Mouse (Mus musculus): ENCODE data around the gene Sowahb.

Sowahb gene

DNA sequence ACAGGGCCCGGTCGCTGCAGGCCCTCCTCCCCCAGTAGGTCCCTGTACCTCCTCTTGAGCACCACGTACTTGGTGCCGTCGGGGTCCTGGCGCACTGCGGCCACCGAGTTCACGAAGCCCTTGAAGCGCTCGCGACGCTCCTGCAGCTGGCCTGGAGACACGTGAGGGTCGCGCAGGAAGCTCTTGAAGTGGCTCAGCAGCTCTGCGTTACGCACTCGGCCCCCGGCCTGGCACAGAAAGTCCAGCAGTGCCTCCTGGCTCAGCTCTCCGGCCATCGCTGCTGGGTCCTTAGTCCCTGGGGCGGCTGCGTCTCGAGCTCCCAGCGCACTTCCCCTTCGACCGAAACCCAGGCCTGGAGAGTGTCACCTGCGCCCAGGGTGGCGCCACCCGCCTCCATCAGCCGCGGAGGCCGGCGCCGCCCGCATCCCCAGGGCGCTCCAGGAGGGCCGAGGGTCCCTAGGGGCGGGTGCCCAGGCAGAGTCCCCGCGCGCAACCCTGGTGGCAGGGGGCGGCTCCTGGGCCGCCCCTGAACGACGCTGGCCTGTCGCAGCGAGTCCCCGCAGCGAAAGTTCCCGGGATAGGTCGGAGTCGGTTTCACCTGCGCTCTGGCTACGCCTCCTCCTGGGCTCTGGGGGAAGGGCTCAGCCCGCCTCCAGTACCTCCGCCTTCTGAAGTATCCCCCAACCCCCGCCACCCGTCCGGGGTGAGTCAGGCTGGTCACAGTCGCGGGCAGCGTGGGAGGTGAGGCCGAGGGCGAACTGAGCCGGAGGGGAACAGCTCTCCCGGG lies at the start of gene Sowahb:
Gene Sowahb, minus strand, starts transcription at position 439 of the 787 bp plus-strand sequence.
- DNase-seq: peak; percentile 76 to 88

- peak; percentile 61 to 74 for DNase-seq
These were observed 49.1 kb upstream of the Sowahb start for GRCm38 (mm10) chr5:93093638-93094527.

DNA sequence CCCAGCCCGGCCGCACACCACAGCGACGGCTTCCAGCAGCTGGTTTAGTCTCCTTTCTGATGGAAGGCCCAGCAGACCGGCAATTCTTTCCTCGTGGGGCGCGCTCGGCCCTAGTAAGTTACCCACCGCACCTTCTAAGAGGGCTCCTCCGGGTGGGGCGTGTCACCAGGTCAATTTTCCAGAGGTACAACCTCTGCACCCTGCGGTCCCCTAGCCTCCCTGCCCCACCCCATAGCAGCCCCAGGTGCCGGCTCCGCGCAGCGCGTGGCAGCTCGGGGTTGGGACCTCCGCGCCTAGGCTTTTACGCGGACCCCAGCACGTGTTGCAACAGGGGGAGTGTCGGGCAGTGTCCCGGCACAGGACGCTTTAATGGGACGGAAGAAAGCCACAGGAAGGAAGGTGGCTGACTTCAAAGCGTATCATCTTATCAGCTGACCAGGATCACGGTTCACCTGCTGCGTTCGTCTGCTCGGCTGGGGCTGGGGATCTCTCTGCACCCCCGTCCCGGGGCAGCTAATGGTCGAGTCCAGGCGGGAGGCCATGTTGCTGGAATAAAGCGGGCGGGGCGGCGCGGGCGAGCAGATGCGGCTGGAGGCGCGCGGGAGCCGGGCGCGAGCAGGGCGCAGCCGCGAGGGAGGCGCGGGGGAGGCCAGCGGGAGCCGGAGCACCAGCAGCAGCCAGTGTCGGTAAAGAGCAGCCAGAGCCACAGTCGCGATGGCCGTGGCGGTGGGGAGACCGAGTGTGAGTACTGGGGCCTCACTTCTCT lies 48.2 kb upstream of the Sowahb start, which contains the start of gene Sept11:
Gene Sept11, plus strand, starts transcription at position 581 of the 766 bp plus-strand sequence.
- peak; percentile 96 to 98 for DNase-seq

GRCm38 (mm10) chr5:93092147-93092781 lies 47.4 kb upstream of the Sowahb start:
- DNase-seq: peak; percentile 52 to 68

GRCm38 (mm10) chr5:93091266-93091665 lies 46.4 kb upstream of the Sowahb start:
- no peak for DNase-seq

DNA sequence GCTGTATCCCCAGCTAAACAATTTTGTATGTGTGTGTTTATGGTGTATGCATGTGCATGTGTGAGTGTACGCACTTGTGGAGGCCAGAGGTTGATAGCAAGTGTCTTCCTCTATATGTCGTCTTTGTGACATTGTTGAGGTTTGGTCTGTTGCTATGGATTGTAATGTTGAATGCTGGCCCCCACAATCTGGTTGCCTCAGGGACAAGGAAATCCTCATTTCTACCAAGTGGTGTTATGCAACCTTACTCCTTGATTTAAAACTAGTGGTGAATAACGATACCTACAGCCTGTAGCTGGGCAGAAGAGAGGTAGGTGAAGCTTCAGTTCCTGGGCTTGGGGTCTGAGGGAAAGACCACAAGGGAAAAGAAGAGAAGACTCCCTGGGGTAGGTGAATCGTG lies 41.1 kb upstream of the Sowahb start:
- no peak for DNase-seq

GRCm38 (mm10) chr5:93085015-93085598 lies 40.3 kb upstream of the Sowahb start:
- DNase-seq: peak; percentile 70 to 76

DNA sequence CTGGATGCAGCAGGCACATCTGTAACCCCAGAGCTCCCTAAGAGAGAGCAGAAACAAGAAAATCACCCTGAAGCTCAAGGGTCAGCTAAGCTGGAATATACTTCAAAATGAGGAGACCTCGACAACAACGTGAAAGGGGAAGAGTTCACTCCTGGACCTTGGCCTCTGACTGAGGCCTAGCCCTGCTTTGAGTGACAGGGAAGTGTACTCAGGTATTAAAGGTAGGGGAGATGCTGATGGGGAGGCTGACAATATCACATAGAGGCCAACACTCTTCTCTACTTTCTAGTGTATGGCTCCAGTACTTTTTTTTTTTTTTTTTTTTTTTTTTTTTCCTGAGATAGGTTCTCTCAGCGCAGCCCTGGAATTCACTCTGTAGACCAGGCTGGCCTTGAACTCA lies 34.8 kb upstream of the Sowahb start:
- DNase-seq: no peak

DNA sequence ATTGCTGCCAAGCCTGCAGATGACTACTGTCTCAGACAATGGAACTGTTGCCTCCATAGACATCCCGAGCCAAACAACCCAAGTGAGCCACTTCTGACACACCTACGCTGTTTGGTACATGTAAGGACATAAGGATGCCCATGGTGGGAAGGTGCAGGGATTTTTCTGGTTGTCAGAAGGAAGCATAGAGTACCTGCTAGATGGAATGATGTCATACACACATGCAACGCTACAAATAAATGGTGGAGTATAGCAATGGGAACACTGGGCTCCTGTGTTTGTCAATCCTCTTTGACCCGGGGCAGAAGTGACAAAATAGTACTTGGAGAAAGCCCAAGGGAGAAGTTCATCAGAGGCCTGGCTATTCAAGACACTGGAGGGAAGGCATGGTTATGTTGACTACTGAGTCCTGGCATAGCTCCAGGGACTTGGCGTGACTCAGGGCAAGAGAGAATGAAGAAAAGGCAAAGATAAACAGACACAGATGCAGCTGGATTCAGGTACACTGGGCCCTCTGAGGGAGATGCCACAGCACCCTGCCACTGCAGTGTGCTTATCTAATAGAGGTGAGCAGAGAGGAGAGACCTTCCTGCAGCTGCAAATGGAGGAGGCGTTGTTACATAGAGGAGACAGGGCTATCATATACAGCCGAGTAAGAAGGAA lies 33.0 kb upstream of the Sowahb start:
- no peak for DNase-seq

- DNase-seq: no peak
These were observed 16.0 kb upstream of the Sowahb start for GRCm38 (mm10) chr5:93060865-93061264.

DNA sequence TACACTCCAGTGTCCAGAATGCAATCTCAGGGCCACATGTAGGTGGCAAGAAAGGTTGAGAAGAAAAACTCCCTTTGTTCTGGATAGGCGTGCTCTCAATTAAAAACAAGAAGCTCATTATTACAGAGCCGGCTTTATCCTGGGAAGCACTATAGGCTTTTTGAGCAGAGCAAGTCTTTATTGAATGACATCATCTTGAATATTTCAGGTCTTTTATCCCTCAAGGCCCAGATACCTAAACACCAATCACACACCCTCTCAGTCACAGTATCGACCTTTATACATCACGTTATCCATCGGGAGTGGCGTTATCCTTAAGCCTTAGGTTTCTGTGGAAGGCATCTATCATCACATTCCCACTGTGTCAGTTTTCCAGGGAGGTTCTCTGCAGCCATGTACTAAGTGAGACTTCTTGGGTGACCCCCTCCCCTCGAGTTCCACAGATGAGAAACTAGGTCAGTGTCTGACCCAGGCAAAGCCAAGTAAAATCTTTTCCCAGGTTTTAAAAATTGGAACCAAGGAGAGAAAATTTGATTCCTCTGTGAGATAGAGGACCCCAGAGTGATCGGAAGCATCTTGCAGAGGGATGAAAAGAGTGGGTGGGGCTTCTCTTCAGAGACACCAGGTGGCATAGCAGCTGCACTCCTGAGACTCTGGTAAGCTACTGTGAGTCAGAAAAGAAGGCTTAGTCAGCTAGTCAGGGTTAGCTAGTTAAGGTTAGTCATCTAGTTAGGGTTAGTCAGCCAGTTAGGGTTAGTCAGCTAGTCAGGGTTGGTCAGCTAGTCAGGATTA lies 9.0 kb upstream of the Sowahb start:
- no peak for DNase-seq

GRCm38 (mm10) chr5:93051951-93052350 lies 7.1 kb upstream of the Sowahb start:
- no peak for DNase-seq

DNA sequence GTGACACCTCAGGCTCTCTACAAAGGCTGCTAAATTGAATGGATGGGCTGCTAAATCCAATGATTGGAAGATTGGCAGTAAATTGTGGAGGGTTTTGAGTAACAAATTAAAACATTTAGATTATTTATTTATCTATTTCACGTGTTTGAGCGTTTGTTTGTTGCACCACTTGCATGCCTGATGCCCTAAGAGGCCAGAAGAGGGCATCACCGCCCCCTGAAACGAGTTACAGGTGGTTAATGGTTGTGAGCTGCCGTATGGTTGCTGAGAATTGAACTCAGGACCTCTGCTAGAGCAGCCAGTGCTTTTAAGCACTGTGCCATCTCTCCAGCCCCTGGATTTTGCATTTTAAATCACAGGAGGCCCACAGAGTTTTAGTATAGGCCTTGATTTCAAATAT lies 6.2 kb upstream of the Sowahb start:
- no peak for DNase-seq

DNA sequence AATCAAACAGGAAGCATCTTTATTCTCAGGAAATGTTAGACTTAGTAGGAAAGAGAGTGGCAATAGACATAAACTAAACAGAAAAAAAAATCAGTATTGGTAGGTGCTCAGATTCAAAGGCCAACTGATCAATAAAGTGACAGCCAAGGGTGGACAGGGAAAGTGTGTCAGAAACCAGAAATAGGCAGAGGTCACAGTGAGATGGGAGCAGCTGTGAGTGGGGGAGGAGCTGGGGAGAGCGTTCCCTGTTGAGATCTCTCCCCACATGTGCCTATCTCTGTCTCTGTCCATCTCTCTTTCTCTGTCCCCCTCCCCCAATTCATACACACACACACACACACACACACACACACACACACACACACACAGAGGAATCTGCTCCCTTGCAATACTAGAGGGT lies 5.1 kb upstream of the Sowahb start:
- DNase-seq: no peak

DNA sequence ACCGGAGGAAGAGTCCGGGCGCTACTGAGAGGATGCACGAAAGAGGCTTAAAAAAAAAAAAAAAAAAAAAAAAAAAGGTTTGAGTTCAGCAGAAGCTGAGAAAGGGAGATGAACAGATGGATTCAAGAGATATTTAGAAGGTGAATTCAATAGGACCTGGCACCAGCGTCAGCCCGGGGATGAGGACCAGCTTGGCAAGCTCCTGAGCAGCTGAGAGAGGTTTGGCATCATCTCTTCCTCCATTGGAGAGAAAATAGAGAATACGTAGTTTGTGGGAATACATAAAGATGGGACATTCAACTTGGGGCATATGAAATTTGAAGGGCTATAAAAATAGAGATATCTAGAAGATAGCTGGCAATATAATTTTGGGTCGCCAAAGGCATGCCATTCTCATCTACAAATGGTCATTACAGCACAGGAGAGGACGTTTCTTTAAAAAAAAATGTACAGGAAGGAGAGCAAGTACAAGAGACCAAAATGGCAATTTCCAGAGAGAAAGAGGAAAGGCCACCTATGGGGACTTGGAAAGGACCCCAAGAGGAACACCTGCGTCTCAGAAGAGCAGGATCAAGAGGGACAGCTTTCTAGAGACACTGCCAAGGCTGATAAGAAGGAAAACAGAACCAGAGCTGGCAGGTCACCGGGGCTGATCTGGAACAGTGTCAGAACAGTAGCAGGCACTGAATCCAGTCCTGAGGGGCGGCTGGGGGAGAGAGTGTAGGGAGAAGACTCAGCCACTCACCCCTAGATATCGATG lies 3.8 kb upstream of the Sowahb start:
- no peak for DNase-seq

GRCm38 (mm10) chr5:93046306-93046845 lies 1.6 kb upstream of the Sowahb start:
- no peak for DNase-seq

DNA sequence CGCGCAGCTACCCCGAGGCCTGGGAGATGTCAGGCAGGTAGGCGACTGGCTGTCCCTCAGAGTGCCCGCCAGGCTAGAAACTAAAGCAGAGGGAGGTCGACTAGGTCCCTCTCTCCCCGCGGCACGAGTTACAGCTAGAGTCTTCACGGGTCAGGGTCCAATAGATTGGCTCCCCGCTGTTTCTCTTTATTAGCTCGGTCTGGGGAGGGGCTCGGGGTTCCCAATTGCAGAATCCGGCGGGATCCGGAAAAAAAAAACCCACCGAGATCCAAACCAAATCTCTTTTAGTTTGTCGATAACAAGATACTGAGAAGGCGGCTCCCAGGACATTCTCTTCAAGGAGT lies 521 bp upstream of the Sowahb start:
- no peak for DNase-seq

DNA sequence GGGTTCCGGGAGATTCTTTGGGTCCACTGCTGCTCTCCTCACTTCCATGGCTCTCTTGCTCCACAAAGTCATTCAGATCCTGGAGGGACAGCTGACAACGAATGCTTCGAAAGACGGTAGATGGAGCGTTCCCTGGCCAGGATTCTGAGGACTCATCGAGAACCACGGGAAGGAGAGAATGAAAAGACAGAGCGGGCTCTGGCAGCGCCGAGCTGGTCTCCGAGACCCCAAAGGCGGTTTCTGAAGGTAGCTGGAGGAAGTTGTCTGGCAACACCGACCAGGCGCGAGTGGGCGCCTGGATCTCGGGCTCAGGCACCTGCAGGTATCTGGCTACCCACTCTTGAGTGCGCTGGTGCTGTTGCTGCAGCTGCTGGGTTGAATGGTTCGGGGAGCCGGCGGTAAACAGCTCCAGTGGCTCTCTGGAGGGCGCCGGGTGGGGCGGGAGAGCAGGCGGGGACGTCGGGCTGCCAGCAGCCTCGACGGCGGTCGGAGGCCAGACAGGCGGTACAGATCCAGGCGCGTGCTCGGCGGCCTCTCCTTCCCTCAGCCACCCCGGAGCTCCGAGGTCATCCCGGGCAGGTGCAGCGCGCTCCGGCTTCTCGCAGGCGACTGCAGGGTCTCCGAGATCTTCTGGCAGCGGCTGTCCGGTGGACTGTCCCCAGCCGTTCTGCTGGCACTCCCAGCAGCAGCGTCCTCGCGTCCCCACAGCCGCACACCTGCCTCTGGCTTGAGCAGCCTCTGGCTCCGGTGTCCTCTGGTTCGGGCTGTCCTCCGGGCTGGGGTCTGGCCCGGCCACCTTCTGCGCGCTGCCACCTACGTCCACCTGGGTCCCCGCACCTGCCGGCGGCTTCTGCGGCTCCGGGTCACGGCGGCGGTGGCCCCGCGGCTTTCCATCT lies 886 bp downstream of the Sowahb start:
- peak; percentile 42 to 59 for DNase-seq
